Mouse (Mus musculus) embryonic facial prominence, embryonic 11.5 days (tissue): ENCODE results near the gene Entpd8. TPM values are rescaled to one million over a fixed set of nuclear protein-coding genes. Genes with fewer than 3 reads are reported as not detected.

Experiments
- ATAC-seq: fragments of 200-750 bp; cut with Nextera tagmentation; replicated peaks from 2 replicates; pipeline ENCODE4 v1.8.0; 2017; ENCODE audit warnings: low read depth; ENCODE audit not compliant: insufficient number of reproducible peaks, low FRiP score, low TSS enrichment
- DNase-seq: peaks from one replicate; pipeline ENCODE4 v3.0.0-alpha.2; 2015; ENCODE audit warnings: low spot score
- H3K27ac ChIP-seq: fragments of 300-500 bp; sonication (generic); replicated peaks from 2 replicates; pipeline ENCODE4 v1.5.1; 2014; ENCODE audit warnings: mild to moderate bottlenecking, low read depth, low read length, control low read depth
- H3K27me3 ChIP-seq: fragments of 300-500 bp; sonication (generic); 2 replicates; pipeline ENCODE4 v1.6.1; 2014; ENCODE audit warnings: mild to moderate bottlenecking, low read length, moderate library complexity, mixed read lengths; ENCODE audit not compliant: control insufficient read depth, insufficient read depth
- H3K36me3 ChIP-seq: fragments of 300-500 bp; sonication (generic); replicated peaks from 2 replicates; pipeline ENCODE4 v1.6.1; 2014; ENCODE audit warnings: low read depth, mild to moderate bottlenecking, low read length, moderate library complexity, mixed read lengths; ENCODE audit not compliant: control insufficient read depth, insufficient read depth
- H3K4me1 ChIP-seq: fragments of 300-500 bp; sonication (generic); 2 replicates; pipeline ENCODE4 v1.6.1; 2014; ENCODE audit warnings: low read length, mixed read lengths; ENCODE audit not compliant: control insufficient read depth, insufficient read depth
- H3K4me2 ChIP-seq: fragments of 300-500 bp; sonication (generic); 2 replicates; pipeline ENCODE4 v1.6.1; 2014; ENCODE audit warnings: low read depth, mild to moderate bottlenecking, control low read depth, low read length, moderate library complexity
- H3K4me3 ChIP-seq: fragments of 300-500 bp; sonication (generic); 2 replicates; pipeline ENCODE4 v1.5.1; 2014; ENCODE audit warnings: low read depth, low read length, control low read depth
- H3K9ac ChIP-seq: fragments of 300-500 bp; sonication (generic); replicated peaks from 2 replicates; pipeline ENCODE4 v1.6.1; 2014; ENCODE audit warnings: mild to moderate bottlenecking, control low read depth, low read length
- H3K9me3 ChIP-seq: fragments of 300-500 bp; sonication (generic); replicated peaks from 2 replicates; pipeline ENCODE4 v1.6.1; 2016; ENCODE audit warnings: mild to moderate bottlenecking, low read length, inconsistent platforms, mixed read lengths; ENCODE audit not compliant: control insufficient read depth
- WGBS: fragments of 180-500 bp; shearing (Covaris S2); extraction: QIAGEN DNeasy Blood & Tissue Kit; methylation state at CpG from one replicate; pipeline ENCODE4 v1.1.7; 2014; 5-methylcytosine and 5-hydroxymethylcytosine counted together
- polyA plus RNA-seq: library from polyadenylated mRNA; unstranded; fragments of >200 nt; fragmentation: Nextera tagmentation; extraction: Ambion mirVana; gene quantifications from 2 replicates; pipeline ENCODE4 v1.2.1, GENCODE M21; 2014

Gene Entpd8
- polyA plus RNA-seq, 1 experiment from 2014 or later, result not detected

DNA sequence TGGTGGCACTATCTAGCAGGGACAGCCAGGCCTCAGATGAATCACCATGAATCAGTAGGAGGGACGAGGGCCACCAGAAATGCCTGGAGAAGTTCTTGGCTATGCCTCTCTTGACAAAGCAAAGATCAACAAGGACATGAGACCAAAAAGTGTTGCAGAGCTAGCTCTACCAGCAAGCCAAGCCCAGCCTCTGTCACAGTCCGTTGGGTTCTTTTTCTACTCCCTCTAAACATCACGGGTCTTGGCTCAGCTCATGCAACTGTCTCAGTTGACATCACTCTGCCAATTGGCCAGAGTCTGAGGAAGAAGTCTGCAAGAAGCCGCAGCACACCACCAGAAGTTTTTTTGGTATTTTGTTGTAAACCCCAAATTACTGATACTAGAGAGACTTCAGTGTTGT is 4.6 kb upstream of the Entpd8 start:
- WGBS, result 72% methylated on average over 4 of the region's 4 CpGs
- no peak for DNase-seq
- H3K4me1 ChIP-seq, result no peaks in the 10 kb centered on the region
- H3K4me3 ChIP-seq, result no peak overlapping the region
- no peak overlapping the region for H3K4me2 ChIP-seq
- H3K27me3 ChIP-seq, result no peaks in the 10 kb centered on the region
- ATAC-seq, result no peak
- no peak overlapping the region for H3K9ac ChIP-seq
- no peak overlapping the region for H3K27ac ChIP-seq
- H3K36me3 ChIP-seq, result no peaks in the 10 kb centered on the region
- no peaks in the 10 kb centered on the region for H3K9me3 ChIP-seq

GRCm38 (mm10) chr2:25078967-25079366 is 1.1 kb upstream of the Entpd8 start:
- ATAC-seq, result no peak
- H3K9ac ChIP-seq, result no peak overlapping the region
- H3K4me1 ChIP-seq, result no peaks in the 10 kb centered on the region
- H3K9me3 ChIP-seq, result no peaks in the 10 kb centered on the region
- H3K27me3 ChIP-seq, result no peaks in the 10 kb centered on the region
- no peaks in the 10 kb centered on the region for H3K36me3 ChIP-seq
- 79% methylated on average over 1 of the region's 1 CpGs for WGBS
- no peak overlapping the region for H3K27ac ChIP-seq
- H3K4me3 ChIP-seq, result no peak overlapping the region
- H3K4me2 ChIP-seq, result no peak overlapping the region
- no peak for DNase-seq

GRCm38 (mm10) chr2:25083697-25084096 is 3.6 kb downstream of the Entpd8 start:
- 86% methylated on average over 4 of the region's 4 CpGs for WGBS
- no peak for ATAC-seq

GRCm38 (mm10) chr2:25085571-25085970 is 5.5 kb downstream of the Entpd8 start:
- Histone ChIP-seq H3K4me2 (no peak overlapping the region), H3K36me3 (no peaks in the 10 kb centered on the region), H3K4me3 (no peak overlapping the region), H3K9me3 (no peaks in the 10 kb centered on the region), H3K27ac (no peak overlapping the region), H3K27me3 (no peaks in the 10 kb centered on the region), H3K9ac (no peak overlapping the region), H3K4me1 (no peaks in the 10 kb centered on the region)
- 89% methylated on average over 5 of the region's 5 CpGs for WGBS
- DNase-seq, result no peak
- ATAC-seq, result no peak

More at GRCm38 (mm10) chr2:25083697-25084096, 3.6 kb downstream of the Entpd8 start:
- H3K27me3 ChIP-seq, result no peaks in the 10 kb centered on the region
- H3K4me3 ChIP-seq, result no peak overlapping the region
- no peak overlapping the region for H3K4me2 ChIP-seq
- no peak overlapping the region for H3K9ac ChIP-seq
- H3K4me1 ChIP-seq, result no peaks in the 10 kb centered on the region
- H3K36me3 ChIP-seq, result no peaks in the 10 kb centered on the region
- H3K27ac ChIP-seq, result no peak overlapping the region
- no peak for DNase-seq
- H3K9me3 ChIP-seq, result no peaks in the 10 kb centered on the region

DNA sequence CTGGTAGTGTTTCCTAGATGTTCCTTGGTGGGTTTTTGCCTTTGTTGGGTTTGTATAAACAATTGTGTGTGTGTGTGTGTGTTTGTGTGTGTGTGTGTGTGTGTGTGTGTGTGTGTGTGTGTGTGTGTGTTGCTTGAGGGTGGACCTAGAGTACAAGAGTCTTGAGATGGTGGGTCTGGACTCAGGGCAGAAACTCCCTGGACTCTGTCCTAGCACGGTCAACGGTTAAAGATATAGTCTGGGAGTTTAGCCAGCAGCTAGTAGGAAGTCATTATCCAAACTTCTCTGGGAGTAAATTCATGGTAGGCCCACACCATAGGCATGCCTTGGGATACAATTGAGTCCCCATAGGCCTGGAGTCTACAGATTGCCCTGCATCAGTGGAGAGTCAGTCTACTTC is 7.7 kb downstream of the Entpd8 start:
- H3K36me3 ChIP-seq, result no peaks in the 10 kb centered on the region
- no peak overlapping the region for H3K4me3 ChIP-seq
- H3K9ac ChIP-seq, result no peak overlapping the region
- DNase-seq (no peak), ATAC-seq (no peak)
- no peak overlapping the region for H3K27ac ChIP-seq
- H3K27me3 ChIP-seq, result no peaks in the 10 kb centered on the region
- 89% methylated on average over 2 of the region's 2 CpGs for WGBS
- H3K4me1 ChIP-seq, result no peaks in the 10 kb centered on the region
- H3K4me2 ChIP-seq, result no peak overlapping the region
- H3K9me3 ChIP-seq, result no peaks in the 10 kb centered on the region

- Histone ChIP-seq H3K27me3 (no peaks in the 10 kb centered on the region), H3K9ac (no peak overlapping the region), H3K36me3 (no peaks in the 10 kb centered on the region), H3K9me3 (no peaks in the 10 kb centered on the region), H3K4me1 (no peaks in the 10 kb centered on the region), H3K4me2 (no peak overlapping the region), H3K4me3 (no peak overlapping the region), H3K27ac (no peak overlapping the region)
- 81% methylated on average over 3 of the region's 3 CpGs for WGBS
- DNase-seq, result no peak
- no peak for ATAC-seq
Measured at GRCm38 (mm10) chr2:25088636-25089035, 8.5 kb downstream of the Entpd8 start.

- Histone ChIP-seq H3K27ac (no peak overlapping the region), H3K4me2 (peak overlapping the region; percentile 28; the same call in 1 of the 2 replicates), H3K9ac (0 out of 2 replicates have a peak overlapping the region, but pooled peaks have one; percentile 3), H3K36me3 (no peaks in the 10 kb centered on the region), H3K9me3 (no peaks in the 10 kb centered on the region), H3K27me3 (no peaks in the 10 kb centered on the region), H3K4me1 (0 out of 2 replicates have a peak, but pooled peaks cover 2% of the 10 kb centered on the region), H3K4me3 (no peak overlapping the region)
- DNase-seq (no peak), ATAC-seq (no peak)
- WGBS, result 34% methylated on average over 17 of the region's 17 CpGs
Measured at GRCm38 (mm10) chr2:25094785-25095108, 14.6 kb downstream of the Entpd8 start.

DNA sequence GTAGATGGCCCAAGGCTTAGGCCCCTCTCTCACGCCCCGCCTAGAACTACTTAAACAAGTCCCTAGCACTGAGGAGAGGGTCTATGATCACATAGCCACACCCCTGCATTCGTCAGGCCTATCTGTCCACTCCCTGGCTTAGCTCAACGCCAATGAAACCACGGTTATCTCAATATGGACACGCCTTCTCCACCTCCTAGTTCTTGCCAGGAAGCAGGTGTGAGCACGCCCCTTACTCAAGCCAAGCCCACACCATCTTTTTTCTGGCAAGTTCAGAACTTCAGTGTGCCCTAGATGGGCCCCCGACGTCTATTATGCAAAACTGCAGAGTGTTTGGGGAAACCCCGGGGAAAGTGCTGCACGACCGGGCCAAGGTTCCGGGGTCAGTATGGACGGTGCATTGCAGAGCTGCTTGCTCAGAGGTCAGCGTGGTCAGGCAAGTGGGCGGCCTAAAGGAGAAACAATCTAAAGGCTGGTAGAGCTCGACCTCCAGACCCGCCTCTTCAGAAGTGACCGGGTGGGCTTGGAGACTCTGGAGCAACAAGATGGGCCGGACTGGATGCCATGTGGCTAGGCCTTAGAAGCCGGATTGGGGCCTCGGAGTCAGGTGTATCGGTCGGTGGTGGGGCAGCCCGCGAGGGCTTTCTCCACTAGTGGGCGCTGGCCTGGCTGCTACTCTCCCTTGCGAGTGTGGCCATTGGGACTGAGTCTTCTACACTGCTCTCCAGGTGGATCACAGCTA is 15.2 kb downstream of the Entpd8 start, which contains the start of gene Noxa1:
Noxa1 (minus strand) TSS at position 41 of the 742 bp plus-strand sequence.
- Histone ChIP-seq H3K9me3 (no peaks in the 10 kb centered on the region), H3K27ac (no peak within 1 kb of the TSS), H3K27me3 (no peaks in the 10 kb centered on the region), H3K9ac (0 out of 2 replicates have a peak within 1 kb of the TSS, but pooled peaks have one; percentile 3), H3K4me2 (peak within 1 kb of the TSS; percentile 28; the same call in 1 of the 2 replicates), H3K4me3 (no peak within 1 kb of the TSS), H3K4me1 (0 out of 2 replicates have a peak, but pooled peaks cover 2% of the 10 kb centered on the region), H3K36me3 (no peaks in the 10 kb centered on the region)
- WGBS, result 46% methylated on average over 28 of the region's 28 CpGs
- ATAC-seq, result peak; percentile 41; the same call in 1 of the 2 replicates
- DNase-seq, result peak; percentile 54
